Mouse (Mus musculus) heart, postnatal 0 days (tissue): ENCODE results near the gene Tmem255a.

Source experiments
- CTCF ChIP-seq: IDR thresholded peaks from 2 replicates; pipeline ENCODE4 v1.5.1; 2016; ENCODE audit warnings: antibody characterized with exemption, control low read depth, low read depth
- EP300 ChIP-seq: IDR thresholded peaks from 2 replicates; pipeline ENCODE4 v1.6.1; 2016; ENCODE audit warnings: antibody characterized with exemption, low read depth

DNA sequence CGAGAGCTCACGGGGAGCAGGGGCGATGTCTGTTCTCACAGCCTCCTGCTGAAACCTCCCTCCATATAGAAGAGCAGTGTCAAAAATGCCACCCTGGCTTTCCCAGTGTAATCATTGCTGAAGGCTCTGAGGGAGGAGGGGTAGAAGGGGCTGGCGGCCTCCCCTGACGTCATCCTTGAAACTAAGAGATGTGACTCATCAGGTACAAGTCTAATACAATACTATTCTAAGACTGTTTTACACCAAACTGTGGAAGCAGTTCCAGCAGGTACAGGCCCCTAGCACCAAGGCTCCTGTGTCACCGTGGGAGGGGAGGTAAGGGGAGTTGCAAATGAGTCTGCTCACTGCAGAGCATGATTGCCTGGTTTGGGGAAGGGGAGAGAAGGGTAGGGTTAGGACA, 5.1 kb downstream of the Tmem255a start:
- no peak for TF ChIP-seq CTCF
- TF ChIP-seq EP300: no peak
